Mouse (Mus musculus): ENCODE data around the gene Fam171a1.

Gene Fam171a1

DNA sequence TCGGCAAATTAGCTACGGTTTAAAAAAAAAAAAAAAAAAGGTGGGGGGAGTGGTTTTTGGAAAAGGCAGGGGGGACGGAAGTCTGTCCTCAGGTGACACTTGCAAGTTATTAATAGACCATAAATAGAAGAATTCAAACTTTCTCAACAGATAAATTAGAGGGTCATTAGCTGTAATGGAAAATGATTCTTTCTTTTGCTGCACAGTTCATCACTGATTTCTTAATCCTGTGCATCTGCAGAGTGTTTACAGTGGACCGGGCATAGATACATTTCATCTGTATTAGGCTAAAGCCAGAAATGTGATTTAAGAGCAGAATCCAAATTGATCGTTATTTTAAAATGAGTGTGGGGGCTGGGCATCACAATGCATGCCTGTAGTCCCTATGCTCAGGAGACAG, 36.3 kb downstream of the Fam171a1 start:
- no peaks in the 10 kb centered on the region for H3K36me3 ChIP-seq (ENCODE audit: control insufficient read depth, insufficient read depth, low read length, poor library complexity, severe bottlenecking)
- H3K27me3 ChIP-seq (ENCODE audit: control insufficient read depth, insufficient read depth, low read length, poor library complexity, severe bottlenecking): no peaks in the 10 kb centered on the region
- DNase-seq (ENCODE audit: low read depth, low spot score): no peak

DNA sequence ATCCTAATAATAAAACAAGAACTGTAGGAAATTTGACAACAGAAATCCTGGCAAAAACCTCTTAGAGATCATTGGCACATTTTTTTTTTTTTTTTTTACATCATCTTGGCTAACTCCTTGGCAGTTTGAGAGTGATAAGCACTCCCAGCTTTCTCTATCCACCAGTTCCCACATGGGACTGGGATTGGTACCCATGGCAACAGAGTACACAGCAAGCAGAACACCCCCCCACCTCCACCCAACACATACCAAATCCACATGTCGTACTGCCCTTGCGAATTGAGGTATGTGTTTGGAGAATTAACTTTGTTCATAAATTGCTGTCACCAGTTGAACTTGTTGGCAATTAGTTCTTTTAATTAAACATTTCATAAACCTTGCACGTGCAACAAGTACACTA, 37.3 kb downstream of the Fam171a1 start:
- no peaks in the 10 kb centered on the region for H3K36me3 ChIP-seq (ENCODE audit: control insufficient read depth, insufficient read depth, low read length, poor library complexity, severe bottlenecking)
- no peak for DNase-seq (ENCODE audit: low read depth, low spot score)
- H3K27me3 ChIP-seq (ENCODE audit: control insufficient read depth, insufficient read depth, low read length, poor library complexity, severe bottlenecking): no peaks in the 10 kb centered on the region

DNA sequence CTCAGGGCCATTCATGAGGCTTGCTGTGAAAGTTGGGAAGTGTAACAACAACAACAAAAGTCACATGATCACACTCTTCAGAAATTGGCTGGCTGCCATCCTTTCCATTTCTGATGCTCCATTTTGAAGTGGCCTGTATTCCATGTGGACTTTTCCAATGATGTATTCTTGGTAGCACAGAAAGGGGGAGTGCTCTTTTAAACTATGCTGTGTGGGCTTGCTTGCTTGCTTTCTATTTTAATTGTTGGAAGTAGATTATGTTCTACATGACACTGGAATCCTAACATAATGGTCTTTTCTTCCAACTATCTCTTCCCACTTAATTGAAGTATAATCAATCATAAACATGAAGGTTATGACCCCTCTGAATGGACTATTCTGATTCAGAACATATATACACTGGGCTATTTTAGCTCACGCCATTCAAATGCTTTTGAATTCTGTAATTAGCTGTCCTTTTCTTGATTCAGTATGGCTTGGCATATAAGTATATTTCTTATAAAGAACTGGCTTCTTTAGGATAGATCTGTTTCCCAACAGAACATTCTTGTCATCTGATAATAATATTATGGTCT, 40.2 kb downstream of the Fam171a1 start:
- H3K36me3 ChIP-seq (ENCODE audit: control insufficient read depth, insufficient read depth, low read length, poor library complexity, severe bottlenecking): no peaks in the 10 kb centered on the region
- no peaks in the 10 kb centered on the region for H3K27me3 ChIP-seq (ENCODE audit: control insufficient read depth, insufficient read depth, low read length, poor library complexity, severe bottlenecking)
- no peak for DNase-seq (ENCODE audit: low read depth, low spot score)

DNA sequence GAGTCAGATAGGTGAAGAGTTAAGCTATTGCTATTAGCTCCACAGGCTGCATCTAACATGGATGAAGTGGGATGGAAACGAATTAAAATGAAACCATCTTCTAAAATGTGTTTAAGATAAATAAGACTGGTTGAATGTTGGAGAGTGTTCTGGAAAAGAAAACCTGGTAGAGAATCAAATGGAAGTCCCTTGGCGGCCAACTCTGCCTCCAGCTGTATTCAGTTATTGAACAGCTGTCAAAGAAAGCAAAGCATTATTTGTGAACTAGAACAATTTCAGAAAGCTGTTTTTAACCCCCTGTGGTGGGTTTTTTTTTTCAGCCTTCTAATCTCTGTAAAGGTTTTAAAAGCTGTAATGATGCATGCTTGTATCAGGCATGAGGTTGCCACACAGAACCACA, 41.0 kb downstream of the Fam171a1 start:
- H3K36me3 ChIP-seq (ENCODE audit: control insufficient read depth, insufficient read depth, low read length, poor library complexity, severe bottlenecking): no peaks in the 10 kb centered on the region
- DNase-seq (ENCODE audit: low read depth, low spot score): no peak
- H3K27me3 ChIP-seq (ENCODE audit: control insufficient read depth, insufficient read depth, low read length, poor library complexity, severe bottlenecking): no peaks in the 10 kb centered on the region

DNA sequence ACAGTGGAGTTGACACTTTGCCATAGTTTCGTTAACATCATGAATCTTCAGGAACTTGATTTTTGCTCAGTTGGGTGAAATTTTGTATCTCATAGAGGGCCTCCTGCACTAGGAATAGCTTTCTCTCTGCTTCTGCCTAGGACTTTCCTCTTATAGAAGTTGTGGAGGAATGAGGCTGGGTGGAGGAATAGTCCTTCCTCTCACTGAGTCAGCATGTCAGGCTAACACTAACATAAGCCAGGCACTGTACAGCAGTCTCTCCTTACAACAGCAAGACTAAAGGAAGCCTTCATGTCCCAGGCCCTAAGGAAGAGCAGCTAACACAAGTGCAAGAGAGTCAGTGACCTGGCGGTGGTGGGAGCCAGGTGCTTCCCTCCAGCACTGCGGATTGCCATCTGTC, 43.0 kb downstream of the Fam171a1 start:
- H3K27me3 ChIP-seq (ENCODE audit: control insufficient read depth, insufficient read depth, low read length, poor library complexity, severe bottlenecking): no peaks in the 10 kb centered on the region
- DNase-seq (ENCODE audit: low read depth, low spot score): no peak
- H3K36me3 ChIP-seq (ENCODE audit: control insufficient read depth, insufficient read depth, low read length, poor library complexity, severe bottlenecking): no peaks in the 10 kb centered on the region

DNA sequence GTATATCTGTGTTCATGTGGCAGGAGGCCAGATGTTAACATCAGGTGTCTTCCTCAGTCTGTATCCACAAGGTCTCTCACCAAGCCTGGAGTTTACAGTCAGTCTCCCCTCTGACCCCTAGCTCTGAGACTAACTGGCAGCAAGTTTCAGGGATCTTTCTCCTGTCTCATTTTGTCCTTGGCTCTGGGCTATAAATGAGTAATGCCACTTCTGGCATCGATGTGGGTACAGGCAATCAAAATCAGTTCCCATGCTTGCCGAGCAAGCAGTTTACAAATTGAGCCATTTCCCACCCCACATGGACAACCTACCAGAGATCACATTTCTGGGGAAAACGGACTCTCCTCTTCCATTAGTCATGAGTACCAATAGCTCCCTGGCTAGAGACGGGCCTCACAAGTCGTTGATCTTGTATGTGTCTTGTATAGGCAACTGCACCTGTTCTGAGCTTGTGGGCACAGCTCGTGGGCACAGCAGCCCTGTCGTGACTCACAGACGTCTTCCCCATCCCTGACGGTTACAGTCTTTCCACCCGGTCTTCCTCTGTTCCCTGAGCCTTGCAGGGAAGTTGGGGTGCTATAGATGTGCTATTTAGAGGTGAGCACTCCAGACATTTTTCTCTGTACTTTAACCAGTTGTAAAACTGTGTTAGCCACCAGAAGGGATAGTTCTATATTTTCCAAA, 43.8 kb downstream of the Fam171a1 start:
- no peak for DNase-seq (ENCODE audit: low read depth, low spot score)
- Histone ChIP-seq H3K27me3 (ENCODE audit: control insufficient read depth, insufficient read depth, low read length, poor library complexity, severe bottlenecking) (no peaks in the 10 kb centered on the region), H3K36me3 (ENCODE audit: control insufficient read depth, insufficient read depth, low read length, poor library complexity, severe bottlenecking) (no peaks in the 10 kb centered on the region)

DNA sequence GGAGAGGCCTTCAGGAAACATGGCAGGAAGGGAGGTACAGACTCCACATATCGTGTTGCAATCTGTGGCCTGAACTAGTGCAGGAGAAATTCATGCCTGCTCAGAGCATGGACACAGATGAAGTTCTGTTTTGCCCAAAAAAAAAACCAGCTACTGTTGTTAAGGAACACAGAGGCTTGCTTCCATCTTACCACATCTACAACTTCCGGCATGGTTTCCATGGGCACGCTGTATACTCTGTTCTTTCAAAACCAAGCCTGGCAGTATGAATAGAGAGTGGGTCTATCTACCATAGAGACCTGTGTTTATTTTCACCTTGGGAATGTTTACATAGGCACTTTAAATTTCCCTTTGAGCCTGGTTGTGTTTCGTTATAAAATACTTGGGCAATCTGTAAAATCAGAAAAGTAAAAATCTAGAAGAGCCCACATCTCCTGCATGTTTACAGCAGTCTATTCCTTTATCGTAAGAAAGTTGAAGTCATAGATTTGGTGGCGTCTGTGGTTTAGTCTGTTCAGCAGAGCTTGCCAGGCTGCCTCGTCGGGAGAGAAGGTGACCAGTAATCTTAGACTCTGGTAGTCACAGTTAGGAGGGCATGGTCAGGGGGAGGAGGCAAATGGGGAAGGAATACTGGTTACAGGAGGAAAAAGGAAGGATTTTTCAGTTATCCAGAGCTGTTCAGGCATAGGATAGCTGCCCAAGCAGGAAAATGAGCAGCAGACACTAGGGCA, 44.8 kb downstream of the Fam171a1 start:
- H3K36me3 ChIP-seq (ENCODE audit: control insufficient read depth, insufficient read depth, low read length, poor library complexity, severe bottlenecking): no peaks in the 10 kb centered on the region
- DNase-seq (ENCODE audit: low read depth, low spot score): no peak
- no peaks in the 10 kb centered on the region for H3K27me3 ChIP-seq (ENCODE audit: control insufficient read depth, insufficient read depth, low read length, poor library complexity, severe bottlenecking)

DNA sequence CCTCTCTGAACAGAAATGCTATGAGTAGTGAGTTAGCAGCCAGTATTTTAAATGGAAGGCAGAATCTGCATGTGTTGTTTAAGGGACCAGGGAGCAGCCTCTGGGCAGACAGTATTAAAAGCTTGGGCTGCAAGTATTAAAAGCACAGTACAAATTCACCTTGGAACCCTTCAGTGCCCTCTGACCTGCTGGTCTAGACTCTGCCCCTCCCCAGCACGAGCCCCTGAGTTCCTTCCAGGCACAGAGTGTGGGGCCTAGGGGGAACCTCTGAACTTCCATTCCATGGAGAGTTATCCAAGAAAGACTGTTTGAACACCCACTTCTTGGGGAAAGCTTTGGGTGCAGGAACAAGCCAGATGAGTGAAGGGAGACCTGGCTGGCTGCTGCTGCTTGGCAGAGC, 47.6 kb downstream of the Fam171a1 start:
- DNase-seq (ENCODE audit: low read depth, low spot score): no peak
- Histone ChIP-seq H3K36me3 (ENCODE audit: control insufficient read depth, insufficient read depth, low read length, poor library complexity, severe bottlenecking) (no peaks in the 10 kb centered on the region), H3K27me3 (ENCODE audit: control insufficient read depth, insufficient read depth, low read length, poor library complexity, severe bottlenecking) (no peaks in the 10 kb centered on the region)

DNA sequence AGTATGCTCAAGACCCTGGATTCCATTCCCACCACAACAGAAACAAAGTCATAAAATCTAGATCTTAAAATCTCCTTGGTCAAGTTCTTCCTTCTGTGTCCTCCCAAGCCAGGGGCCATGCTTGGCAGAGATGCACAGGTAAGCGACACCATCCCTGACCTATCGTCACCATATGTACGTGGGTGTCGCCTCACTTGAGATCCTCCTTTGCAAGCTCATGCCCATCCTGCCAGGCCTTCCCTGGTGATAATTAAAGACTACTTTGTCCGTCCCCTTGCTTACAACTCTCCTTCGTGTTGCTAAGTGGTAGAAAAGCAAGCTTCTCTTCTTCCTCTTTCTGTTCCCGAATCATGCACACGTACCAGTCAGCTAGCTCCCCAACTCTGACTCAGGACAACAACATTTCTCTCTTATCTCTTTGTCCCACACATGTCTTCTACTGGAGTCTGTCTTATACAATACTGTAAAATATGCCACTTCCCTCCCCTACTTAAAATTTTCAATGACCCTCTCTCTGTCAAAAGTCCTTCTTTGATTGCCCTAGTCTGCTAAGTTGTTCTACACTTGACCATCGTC, 49.6 kb downstream of the Fam171a1 start:
- H3K36me3 ChIP-seq (ENCODE audit: control insufficient read depth, insufficient read depth, low read length, poor library complexity, severe bottlenecking): no peaks in the 10 kb centered on the region
- H3K27me3 ChIP-seq (ENCODE audit: control insufficient read depth, insufficient read depth, low read length, poor library complexity, severe bottlenecking): no peaks in the 10 kb centered on the region
- no peak for DNase-seq (ENCODE audit: low read depth, low spot score)

DNA sequence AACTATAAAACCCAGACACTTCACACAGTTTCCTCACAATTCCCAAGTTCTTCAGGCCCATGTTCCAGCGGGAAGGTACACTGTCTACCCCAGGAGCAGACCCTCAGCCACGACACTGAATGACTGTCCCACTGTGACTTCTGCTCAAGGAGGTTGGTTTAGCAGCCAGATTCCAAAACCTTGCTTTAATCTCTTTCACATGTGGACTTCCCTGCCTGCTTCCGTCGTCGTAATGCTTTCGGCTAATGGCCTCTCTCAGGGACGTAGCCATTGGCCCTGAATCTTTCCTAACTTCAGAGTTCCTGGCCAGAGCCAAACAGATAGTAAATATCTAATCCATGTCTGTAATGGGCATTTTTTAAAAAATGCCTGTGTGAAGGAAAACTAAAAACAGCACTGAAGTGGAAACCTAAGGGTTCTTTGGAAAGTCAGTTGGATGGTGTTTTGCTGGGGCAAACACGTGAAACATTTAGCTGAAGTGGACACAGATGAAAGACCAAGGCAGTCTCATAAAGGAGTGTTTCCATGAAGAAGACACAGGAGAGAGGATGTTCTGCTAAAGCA, 51.1 kb downstream of the Fam171a1 start:
- no peak for DNase-seq (ENCODE audit: low read depth, low spot score)
- no peaks in the 10 kb centered on the region for H3K27me3 ChIP-seq (ENCODE audit: control insufficient read depth, insufficient read depth, low read length, poor library complexity, severe bottlenecking)

DNA sequence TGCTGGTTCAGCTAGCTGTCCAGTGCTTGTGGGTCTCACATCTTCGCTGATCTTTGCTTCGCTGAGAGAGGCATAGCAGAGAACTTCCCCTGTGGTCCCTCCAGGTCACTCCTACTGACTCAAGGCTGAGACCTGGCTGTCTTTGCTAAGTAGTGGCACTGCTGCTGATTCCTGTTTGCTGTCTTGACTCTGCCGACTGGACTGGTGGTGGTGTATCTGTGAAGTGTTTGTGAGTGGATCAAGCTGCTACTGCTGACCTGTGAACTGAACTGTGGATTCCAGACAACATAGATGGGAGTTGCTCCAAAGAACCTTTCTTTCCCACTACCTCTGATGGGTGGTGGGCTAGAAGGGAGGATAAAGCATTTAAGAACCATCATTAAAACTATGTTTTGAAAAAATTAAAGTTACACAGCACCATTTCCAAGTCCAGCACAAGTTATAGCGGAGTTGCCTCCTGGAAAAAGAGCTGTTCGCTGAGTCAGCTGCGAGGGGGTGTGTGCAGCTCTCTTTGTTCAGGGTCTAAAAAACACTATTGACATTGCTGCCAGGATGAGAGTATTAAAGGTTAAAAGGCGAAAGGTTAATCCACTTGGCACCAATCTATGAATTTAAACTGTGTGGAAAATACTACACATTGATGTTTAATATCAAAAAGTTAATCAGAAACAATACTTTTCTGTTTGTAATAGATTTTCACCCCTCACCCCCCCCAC, 52.0 kb downstream of the Fam171a1 start:
- Histone ChIP-seq H3K27me3 (ENCODE audit: control insufficient read depth, insufficient read depth, low read length, poor library complexity, severe bottlenecking) (no peaks in the 10 kb centered on the region), H3K36me3 (ENCODE audit: control insufficient read depth, insufficient read depth, low read length, poor library complexity, severe bottlenecking) (no peaks in the 10 kb centered on the region)
- DNase-seq (ENCODE audit: low read depth, low spot score): no peak

More for the DNA sequence above, 51.1 kb downstream of the Fam171a1 start:
- no peaks in the 10 kb centered on the region for H3K36me3 ChIP-seq (ENCODE audit: control insufficient read depth, insufficient read depth, low read length, poor library complexity, severe bottlenecking)

DNA sequence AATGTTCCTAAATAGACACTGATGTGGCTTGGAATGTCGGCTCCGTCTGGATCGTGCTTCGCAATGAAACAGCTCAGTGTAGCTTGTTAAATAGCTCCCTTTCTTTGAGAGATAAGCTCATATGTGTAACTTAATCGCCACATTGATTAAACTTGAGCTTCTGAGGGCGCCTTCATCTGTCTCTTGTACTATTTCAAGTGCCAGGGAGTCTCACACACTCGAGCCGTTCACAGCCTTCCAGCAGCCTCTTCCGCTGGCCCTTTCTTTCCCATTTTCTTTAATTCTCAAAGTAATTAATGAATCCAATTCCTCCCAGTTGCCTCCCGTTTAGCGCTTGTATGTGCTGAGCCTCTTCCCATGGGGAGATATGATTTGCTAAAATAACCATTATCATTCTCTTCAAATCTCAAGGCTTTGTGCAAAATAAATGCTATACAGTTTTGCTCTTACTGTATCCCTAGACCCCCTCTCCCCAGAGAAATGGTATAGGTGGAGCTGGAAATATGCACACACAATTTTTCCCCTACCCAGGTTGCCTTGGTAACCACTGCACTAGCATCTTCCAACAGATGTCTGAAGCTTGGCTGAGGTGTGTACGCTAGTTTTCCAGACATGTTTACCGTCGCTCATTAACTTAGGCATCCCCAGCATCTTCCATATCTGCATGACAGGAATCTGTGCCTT, 54.8 kb downstream of the Fam171a1 start:
- no peak for DNase-seq (ENCODE audit: low read depth, low spot score)
- H3K36me3 ChIP-seq (ENCODE audit: control insufficient read depth, insufficient read depth, low read length, poor library complexity, severe bottlenecking): no peaks in the 10 kb centered on the region

DNA sequence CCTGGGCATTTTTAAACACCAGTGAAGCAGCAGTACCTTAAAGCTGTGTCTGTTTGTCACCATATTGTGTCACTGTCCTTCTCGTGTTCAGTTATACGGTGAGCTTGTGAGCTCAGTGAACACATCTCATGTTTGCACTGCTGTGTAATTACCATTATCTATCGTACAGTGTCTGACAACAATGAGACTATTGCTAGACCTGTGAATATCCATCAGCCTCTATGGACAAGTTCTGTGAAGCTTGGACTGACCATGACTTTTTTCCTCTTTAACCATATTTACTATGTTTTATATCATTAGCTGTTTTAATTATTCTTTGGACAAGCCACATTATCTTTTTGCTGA, 55.4 kb downstream of the Fam171a1 start:
- no peaks in the 10 kb centered on the region for H3K36me3 ChIP-seq (ENCODE audit: control insufficient read depth, insufficient read depth, low read length, poor library complexity, severe bottlenecking)
- no peaks in the 10 kb centered on the region for H3K27me3 ChIP-seq (ENCODE audit: control insufficient read depth, insufficient read depth, low read length, poor library complexity, severe bottlenecking)
- DNase-seq (ENCODE audit: low read depth, low spot score): no peak

More for the DNA sequence above, 54.8 kb downstream of the Fam171a1 start:
- H3K27me3 ChIP-seq (ENCODE audit: control insufficient read depth, insufficient read depth, low read length, poor library complexity, severe bottlenecking): no peaks in the 10 kb centered on the region

DNA sequence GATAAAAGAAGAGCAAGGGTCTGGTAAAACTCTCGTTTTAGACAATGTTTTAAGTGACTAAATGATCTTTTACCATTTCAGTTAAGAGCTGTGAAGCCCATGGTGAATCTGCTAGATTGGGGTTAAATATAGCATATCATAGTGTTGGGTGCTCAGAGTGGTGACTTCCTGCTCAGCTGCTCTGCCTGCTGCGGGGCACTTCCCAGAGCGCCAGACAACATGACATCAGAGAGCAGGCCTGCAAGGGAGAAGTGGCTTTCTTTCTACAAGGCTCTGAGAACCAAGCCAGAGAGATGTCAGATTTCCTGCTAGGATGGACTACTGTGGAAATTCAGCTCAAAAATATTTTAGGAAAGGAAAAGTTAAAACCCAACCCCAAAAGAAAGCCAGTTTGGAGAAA, 57.8 kb downstream of the Fam171a1 start:
- H3K27me3 ChIP-seq (ENCODE audit: control insufficient read depth, insufficient read depth, low read length, poor library complexity, severe bottlenecking): no peaks in the 10 kb centered on the region

More for the DNA sequence above, 57.8 kb downstream of the Fam171a1 start:
- no peak for DNase-seq (ENCODE audit: low read depth, low spot score)
- no peaks in the 10 kb centered on the region for H3K36me3 ChIP-seq (ENCODE audit: control insufficient read depth, insufficient read depth, low read length, poor library complexity, severe bottlenecking)

Measured in splenic B cell, adult 2 months (primary cell).